Mouse (Mus musculus): Measurements from ENCODE around the gene Uevld. TPM values are rescaled to one million over a fixed set of nuclear protein-coding genes. Genes with fewer than 3 reads are reported as not detected.

The Uevld gene
- polyA plus RNA-seq, 1 experiment = 11.7 TPM

Other genes with a start within 250 kb of the Uevld start
- 8.5 TPM in 2 replicates for gene Saal1, start 247.8 kb downstream of the Uevld start, polyA plus RNA-seq (2012; rRNA removed)
- 0.87 and 1.7 TPM in 2 replicates for gene Saa3, start 242.8 kb downstream of the Uevld start, polyA plus RNA-seq (2012; rRNA removed)
- not detected in 2 replicates for gene Saa4, start 225.9 kb downstream of the Uevld start, polyA plus RNA-seq (2012; rRNA removed)
- gene Saa1, start 215.5 kb downstream of the Uevld start, polyA plus RNA-seq (2012; rRNA removed) = not detected in 2 replicates
- gene Saa2, start 206.7 kb downstream of the Uevld start, polyA plus RNA-seq (2012; rRNA removed) = not detected in 2 replicates
- gene Hps5, start 162.5 kb downstream of the Uevld start, polyA plus RNA-seq (2012; rRNA removed) = 22.3 and 23.1 TPM in 2 replicates
- 27.8 and 30.3 TPM in 2 replicates for gene Gtf2h1, start 162.4 kb downstream of the Uevld start, polyA plus RNA-seq (2012; rRNA removed)
- 354 and 368 TPM in 2 replicates for gene Ldha, start 117.1 kb downstream of the Uevld start, polyA plus RNA-seq (2012; rRNA removed)
- gene Ldhc, start 97.3 kb downstream of the Uevld start, polyA plus RNA-seq (2012; rRNA removed) = not detected in 2 replicates
- gene Tsg101, start 38.6 kb downstream of the Uevld start, polyA plus RNA-seq (2012; rRNA removed) = 43.6 and 44.5 TPM in 2 replicates
- gene Gm9999, start 25.1 kb upstream of the Uevld start, polyA plus RNA-seq (2012; rRNA removed) = not detected in 2 replicates
- gene Spty2d1, start 49.9 kb upstream of the Uevld start, polyA plus RNA-seq (2012; rRNA removed) = 11.5 and 11.7 TPM in 2 replicates
- 15.5 and 23.6 TPM in 2 replicates for gene Tmem86a, start 92.1 kb upstream of the Uevld start, polyA plus RNA-seq (2012; rRNA removed)
- 0.08 and 0.24 TPM in 2 replicates for gene Ptpn5, start 175.2 kb upstream of the Uevld start, polyA plus RNA-seq (2012; rRNA removed)
- not detected in 2 replicates for gene Mrgpra6, start 246.4 kb upstream of the Uevld start, polyA plus RNA-seq (2012; rRNA removed)

Measured in urinary bladder, adult 2 months (tissue).